Mouse (Mus musculus): ENCODE data around the gene Lrrc28. TPM values are rescaled to one million over a fixed set of nuclear protein-coding genes. Genes with fewer than 3 reads are reported as not detected.

Lrrc28 gene
- polyA plus RNA-seq, 1 experiment from 2014 or later: 21.1 TPM

- H3K4me3 ChIP-seq (ENCODE audit: low read length): no peak overlapping the region
- H3K36me3 ChIP-seq (ENCODE audit: control insufficient read depth, insufficient read depth, low read length): no peaks in the 10 kb centered on the region
- no peaks in the 10 kb centered on the region; the same call in 1 of the 2 replicates for H3K4me1 ChIP-seq (ENCODE audit: control insufficient read depth, insufficient read depth, low read depth, low read length)
- 92% methylated on average over 6 of the region's 6 CpGs for WGBS
- no peak overlapping the region for H3K27ac ChIP-seq (ENCODE audit: low read depth, low read length)
- H3K27me3 ChIP-seq (replicated peaks; ENCODE audit: control insufficient read depth, insufficient read depth, low read length): no peaks in the 10 kb centered on the region
- no peaks in the 10 kb centered on the region for H3K9me3 ChIP-seq (ENCODE audit: control insufficient read depth, low read length)
- ATAC-seq: no peak
- H3K9ac ChIP-seq (ENCODE audit: low read depth, low read length): no peak overlapping the region
- H3K4me2 ChIP-seq (ENCODE audit: low read length): no peak overlapping the region
These were observed 52.4 kb downstream of the Lrrc28 start for GRCm38 (mm10) chr7:67592670-67593069.

GRCm38 (mm10) chr7:67588743-67589142 lies 56.3 kb downstream of the Lrrc28 start:
- Histone ChIP-seq H3K27ac (ENCODE audit: low read depth, low read length) (no peak overlapping the region), H3K4me2 (ENCODE audit: low read length) (no peak overlapping the region), H3K36me3 (ENCODE audit: control insufficient read depth, insufficient read depth, low read length) (no peaks in the 10 kb centered on the region), H3K4me3 (ENCODE audit: low read length) (no peak overlapping the region), H3K27me3 (replicated peaks; ENCODE audit: control insufficient read depth, insufficient read depth, low read length) (no peaks in the 10 kb centered on the region), H3K9ac (ENCODE audit: low read depth, low read length) (no peak overlapping the region), H3K9me3 (ENCODE audit: control insufficient read depth, low read length) (no peaks in the 10 kb centered on the region), H3K4me1 (ENCODE audit: control insufficient read depth, insufficient read depth, low read depth, low read length) (no peaks in the 10 kb centered on the region; the same call in 1 of the 2 replicates)
- 28% methylated on average over 6 of the region's 6 CpGs for WGBS
- ATAC-seq: no peak

- no peaks in the 10 kb centered on the region for H3K36me3 ChIP-seq (ENCODE audit: control insufficient read depth, insufficient read depth, low read length)
- H3K27me3 ChIP-seq (replicated peaks; ENCODE audit: control insufficient read depth, insufficient read depth, low read length): no peaks in the 10 kb centered on the region
- H3K4me3 ChIP-seq (ENCODE audit: low read length): no peak overlapping the region
- H3K27ac ChIP-seq (ENCODE audit: low read depth, low read length): no peak overlapping the region
- no peak overlapping the region for H3K9ac ChIP-seq (ENCODE audit: low read depth, low read length)
- no peak overlapping the region for H3K4me2 ChIP-seq (ENCODE audit: low read length)
- H3K4me1 ChIP-seq (ENCODE audit: control insufficient read depth, insufficient read depth, low read depth, low read length): no peaks in the 10 kb centered on the region; the same call in 1 of the 2 replicates
- no peak for ATAC-seq
- 65% methylated on average over 5 of the region's 5 CpGs for WGBS
- no peaks in the 10 kb centered on the region for H3K9me3 ChIP-seq (ENCODE audit: control insufficient read depth, low read length)
These were observed 58.6 kb downstream of the Lrrc28 start for GRCm38 (mm10) chr7:67586479-67586878.

- H3K27ac ChIP-seq (ENCODE audit: low read depth, low read length): no peak overlapping the region
- no peaks in the 10 kb centered on the region for H3K27me3 ChIP-seq (replicated peaks; ENCODE audit: control insufficient read depth, insufficient read depth, low read length)
- ATAC-seq: no peak
- H3K9ac ChIP-seq (ENCODE audit: low read depth, low read length): no peak overlapping the region
- H3K4me1 ChIP-seq (ENCODE audit: control insufficient read depth, insufficient read depth, low read depth, low read length): no peaks in the 10 kb centered on the region; the same call in 1 of the 2 replicates
- no peaks in the 10 kb centered on the region for H3K9me3 ChIP-seq (ENCODE audit: control insufficient read depth, low read length)
- H3K4me2 ChIP-seq (ENCODE audit: low read length): no peak overlapping the region
- H3K4me3 ChIP-seq (ENCODE audit: low read length): no peak overlapping the region
- WGBS: 68% methylated on average over 5 of the region's 5 CpGs
- H3K36me3 ChIP-seq (ENCODE audit: control insufficient read depth, insufficient read depth, low read length): no peaks in the 10 kb centered on the region
These were observed 61.2 kb downstream of the Lrrc28 start for GRCm38 (mm10) chr7:67583852-67584251.

GRCm38 (mm10) chr7:67578783-67579482 lies 66.1 kb downstream of the Lrrc28 start:
- no peak overlapping the region for H3K9ac ChIP-seq (ENCODE audit: low read depth, low read length)
- H3K4me2 ChIP-seq (ENCODE audit: low read length): no peak overlapping the region
- H3K4me3 ChIP-seq (ENCODE audit: low read length): no peak overlapping the region
- no peak for ATAC-seq
- H3K36me3 ChIP-seq (ENCODE audit: control insufficient read depth, insufficient read depth, low read length): no peaks in the 10 kb centered on the region
- H3K27me3 ChIP-seq (replicated peaks; ENCODE audit: control insufficient read depth, insufficient read depth, low read length): no peaks in the 10 kb centered on the region
- H3K4me1 ChIP-seq (ENCODE audit: control insufficient read depth, insufficient read depth, low read depth, low read length): no peaks in the 10 kb centered on the region
- H3K9me3 ChIP-seq (ENCODE audit: control insufficient read depth, low read length): no peaks in the 10 kb centered on the region
- no peak overlapping the region for H3K27ac ChIP-seq (ENCODE audit: low read depth, low read length)
- WGBS: 66% methylated on average over 7 of the region's 7 CpGs

- Histone ChIP-seq H3K27me3 (replicated peaks; ENCODE audit: control insufficient read depth, insufficient read depth, low read length) (no peaks in the 10 kb centered on the region), H3K4me1 (ENCODE audit: control insufficient read depth, insufficient read depth, low read depth, low read length) (no peaks in the 10 kb centered on the region), H3K9ac (ENCODE audit: low read depth, low read length) (no peak overlapping the region), H3K36me3 (ENCODE audit: control insufficient read depth, insufficient read depth, low read length) (no peaks in the 10 kb centered on the region), H3K4me2 (ENCODE audit: low read length) (no peak overlapping the region), H3K4me3 (ENCODE audit: low read length) (no peak overlapping the region), H3K27ac (ENCODE audit: low read depth, low read length) (no peak overlapping the region), H3K9me3 (ENCODE audit: control insufficient read depth, low read length) (no peaks in the 10 kb centered on the region)
- 81% methylated on average over 6 of the region's 6 CpGs for WGBS
- no peak for ATAC-seq
These were observed 67.0 kb downstream of the Lrrc28 start for GRCm38 (mm10) chr7:67578044-67578443.

- H3K27ac ChIP-seq (ENCODE audit: low read depth, low read length): no peak overlapping the region
- H3K9ac ChIP-seq (ENCODE audit: low read depth, low read length): no peak overlapping the region
- H3K9me3 ChIP-seq (ENCODE audit: control insufficient read depth, low read length): no peaks in the 10 kb centered on the region
- no peaks in the 10 kb centered on the region for H3K36me3 ChIP-seq (ENCODE audit: control insufficient read depth, insufficient read depth, low read length)
- no peak for ATAC-seq
- WGBS: 66% methylated on average over 8 of the region's 8 CpGs
- H3K27me3 ChIP-seq (replicated peaks; ENCODE audit: control insufficient read depth, insufficient read depth, low read length): no peaks in the 10 kb centered on the region
- H3K4me1 ChIP-seq (ENCODE audit: control insufficient read depth, insufficient read depth, low read depth, low read length): no peaks in the 10 kb centered on the region
- H3K4me3 ChIP-seq (ENCODE audit: low read length): no peak overlapping the region
- H3K4me2 ChIP-seq (ENCODE audit: low read length): no peak overlapping the region
These were observed 78.4 kb downstream of the Lrrc28 start for GRCm38 (mm10) chr7:67566510-67567237.

- 58% methylated on average over 1 of the region's 1 CpGs for WGBS
- Histone ChIP-seq H3K4me1 (ENCODE audit: control insufficient read depth, insufficient read depth, low read depth, low read length) (no peaks in the 10 kb centered on the region), H3K4me3 (ENCODE audit: low read length) (no peak overlapping the region), H3K4me2 (ENCODE audit: low read length) (no peak overlapping the region), H3K9ac (ENCODE audit: low read depth, low read length) (no peak overlapping the region), H3K27me3 (replicated peaks; ENCODE audit: control insufficient read depth, insufficient read depth, low read length) (no peaks in the 10 kb centered on the region), H3K27ac (ENCODE audit: low read depth, low read length) (no peak overlapping the region), H3K36me3 (ENCODE audit: control insufficient read depth, insufficient read depth, low read length) (no peaks in the 10 kb centered on the region), H3K9me3 (ENCODE audit: control insufficient read depth, low read length) (no peaks in the 10 kb centered on the region)
- no peak for ATAC-seq
These were observed 79.9 kb downstream of the Lrrc28 start for GRCm38 (mm10) chr7:67565132-67565531.

- Histone ChIP-seq H3K9me3 (ENCODE audit: control insufficient read depth, low read length) (no peaks in the 10 kb centered on the region), H3K27me3 (replicated peaks; ENCODE audit: control insufficient read depth, insufficient read depth, low read length) (no peaks in the 10 kb centered on the region), H3K27ac (ENCODE audit: low read depth, low read length) (no peak overlapping the region), H3K4me1 (ENCODE audit: control insufficient read depth, insufficient read depth, low read depth, low read length) (no peaks in the 10 kb centered on the region), H3K36me3 (ENCODE audit: control insufficient read depth, insufficient read depth, low read length) (no peaks in the 10 kb centered on the region), H3K9ac (ENCODE audit: low read depth, low read length) (no peak overlapping the region), H3K4me2 (ENCODE audit: low read length) (no peak overlapping the region), H3K4me3 (ENCODE audit: low read length) (no peak overlapping the region)
- 61% methylated on average over 12 of the region's 12 CpGs for WGBS
- ATAC-seq: no peak
These were observed 82.9 kb downstream of the Lrrc28 start for GRCm38 (mm10) chr7:67562176-67562575.
